Mouse (Mus musculus) hematopoietic stem cell, adult 5-6 weeks (primary cell): ENCODE data around the gene Mettl4. TPM values are rescaled to one million over a fixed set of nuclear protein-coding genes. Genes with fewer than 3 reads are reported as not detected.

Experiments used
- ATAC-seq, 2 experiments: fragments of 125-278 bp in 1 of 2; replicated peaks in 1 of 2; 2 replicates each; pipeline ENCODE4 v1.8.0; 2016 to 2017; ENCODE audit warnings: inconsistent platforms in 2 of 2, mild to moderate bottlenecking in 2 of 2, moderate number of reproducible peaks in 2 of 2, low read depth in 1 of 2, moderate TSS enrichment in 1 of 2; ENCODE audit not compliant: low FRiP score in 2 of 2, poor library complexity in 2 of 2, severe bottlenecking in 2 of 2, insufficient read depth in 1 of 2, low TSS enrichment in 1 of 2
- total RNA-seq: library from RNA; stranded (forward); fragments of 172-1452, 232-1000 nt; gene quantifications from 2 replicates; pipeline ENCODE4 v1.2.3, GENCODE M21; 2017

Gene Mettl4
- 34.1 and 34.3 TPM in 2 replicates for total RNA-seq

DNA sequence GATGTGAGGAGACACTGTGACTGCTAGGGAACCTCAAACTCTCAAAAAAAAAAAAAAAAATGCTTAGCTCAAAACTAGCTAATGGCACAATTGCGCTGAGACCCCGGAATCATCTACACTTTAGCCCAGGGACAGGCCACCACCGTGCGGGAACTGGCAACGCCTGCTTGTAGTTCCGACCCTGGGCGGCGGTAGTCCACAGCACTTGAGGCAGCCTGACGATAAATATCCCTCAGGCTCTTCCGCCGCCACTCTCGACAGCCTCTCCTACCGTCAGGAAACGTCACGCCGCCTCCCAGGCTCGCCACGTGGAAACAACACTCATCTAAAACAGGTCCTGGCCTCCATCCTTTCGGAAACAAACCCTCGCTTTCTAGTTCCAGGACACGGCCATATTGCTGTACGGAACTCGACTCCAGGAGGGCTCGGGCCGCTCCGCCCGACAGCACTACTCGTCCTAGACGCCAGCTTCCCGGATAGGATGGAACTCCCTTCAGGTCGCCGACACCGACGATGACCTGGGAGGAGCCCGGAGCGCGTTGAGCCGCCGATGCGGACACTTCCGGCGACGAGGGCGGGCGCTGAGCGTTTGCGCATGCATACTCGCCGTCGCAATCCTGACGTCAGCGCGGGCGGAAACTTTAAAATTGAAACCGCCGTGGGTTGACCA lies at the start of gene Mettl4:
Gene Mettl4, minus strand, starts transcription at position 554 of the 670 bp plus-strand sequence.
- peak; percentile 95 to 97 for ATAC-seq

DNA sequence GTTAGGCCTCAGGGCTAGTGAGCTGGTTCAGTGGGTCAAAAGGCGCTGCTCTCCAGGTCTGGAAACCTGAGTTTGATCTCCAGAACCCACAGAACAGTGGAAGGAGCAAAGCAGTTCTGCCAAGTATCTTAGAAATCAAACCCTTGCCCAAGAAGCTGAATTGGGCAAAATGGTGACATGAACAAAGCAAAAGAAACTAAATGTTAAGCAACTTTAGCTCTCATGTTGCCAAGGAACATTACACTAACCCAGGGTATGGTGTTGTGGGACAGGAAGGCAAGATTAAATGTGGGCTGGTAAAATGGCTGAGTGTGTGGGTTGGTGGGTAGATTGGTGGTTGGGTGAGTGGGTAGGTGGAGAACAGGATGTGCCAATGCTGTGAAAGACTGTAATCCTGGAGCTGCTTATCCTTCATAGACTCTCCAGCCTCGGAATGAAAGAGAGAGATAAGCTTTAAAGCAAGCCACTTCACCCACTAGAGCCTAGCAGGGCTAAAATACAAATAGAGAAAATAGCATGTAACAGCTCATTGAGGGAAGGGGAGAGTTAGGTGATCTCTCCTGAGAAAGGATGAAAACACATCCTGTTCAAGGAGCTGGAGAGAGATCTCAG lies 29.2 kb upstream of the Mettl4 start:
- ATAC-seq, result no peak

DNA sequence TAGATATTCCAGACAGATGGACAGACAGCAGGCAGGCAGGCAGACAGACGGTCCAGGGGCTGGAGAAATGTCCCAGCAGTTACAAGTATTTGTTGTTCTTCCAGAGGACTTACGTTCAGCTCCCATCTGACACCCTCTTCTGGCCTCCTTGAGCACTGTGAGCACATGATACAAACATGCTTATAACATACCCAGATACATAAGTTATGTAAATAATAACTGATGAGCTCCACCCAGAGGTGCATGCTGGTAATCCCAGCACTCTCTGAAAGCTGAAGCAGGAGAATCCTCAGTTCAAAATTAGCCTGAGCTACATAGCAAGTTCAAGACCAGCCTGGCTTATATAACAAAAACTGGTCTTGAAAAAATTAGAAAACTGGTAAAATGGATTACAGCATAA lies 18.7 kb upstream of the Mettl4 start:
- no peak for ATAC-seq

DNA sequence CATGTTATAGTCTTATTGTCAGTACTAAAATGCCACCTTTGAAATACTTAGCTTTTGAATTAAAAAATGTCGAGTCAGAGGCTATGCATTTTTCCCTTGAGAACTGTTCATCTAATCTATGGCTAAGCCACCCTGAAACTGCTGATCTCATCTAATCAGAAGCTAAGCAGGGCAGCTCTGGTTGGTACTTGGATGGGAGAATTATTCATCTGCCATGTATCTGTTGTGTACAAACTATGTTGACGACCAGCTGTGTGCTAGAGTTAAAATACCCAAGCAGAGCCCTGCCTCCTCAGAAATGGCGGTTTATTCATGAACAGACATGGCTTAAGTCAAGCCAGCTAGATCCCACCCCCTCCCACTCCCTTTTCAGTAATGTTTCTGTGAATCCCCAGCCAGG lies 14.9 kb upstream of the Mettl4 start:
- ATAC-seq, result no peak

DNA sequence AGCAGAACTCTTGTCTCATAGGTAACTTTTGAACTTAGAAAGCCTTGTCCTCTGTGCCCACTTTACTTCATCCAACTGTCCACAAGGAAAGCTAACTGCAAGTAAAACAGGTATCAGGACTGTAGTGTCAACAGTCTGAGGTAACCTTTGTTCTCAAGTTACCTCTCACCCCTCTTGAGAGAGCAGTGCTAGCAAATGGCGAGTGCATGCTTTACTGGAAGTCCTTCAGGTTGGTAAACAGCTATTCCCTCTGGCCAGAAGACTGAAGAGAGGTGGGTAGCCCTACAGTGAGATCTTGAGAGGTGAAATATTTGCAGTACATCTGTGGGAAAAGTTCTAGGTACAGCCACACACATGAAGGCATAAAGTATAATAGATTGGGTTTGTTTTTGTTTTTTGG lies 14.2 kb upstream of the Mettl4 start:
- no peak for ATAC-seq

DNA sequence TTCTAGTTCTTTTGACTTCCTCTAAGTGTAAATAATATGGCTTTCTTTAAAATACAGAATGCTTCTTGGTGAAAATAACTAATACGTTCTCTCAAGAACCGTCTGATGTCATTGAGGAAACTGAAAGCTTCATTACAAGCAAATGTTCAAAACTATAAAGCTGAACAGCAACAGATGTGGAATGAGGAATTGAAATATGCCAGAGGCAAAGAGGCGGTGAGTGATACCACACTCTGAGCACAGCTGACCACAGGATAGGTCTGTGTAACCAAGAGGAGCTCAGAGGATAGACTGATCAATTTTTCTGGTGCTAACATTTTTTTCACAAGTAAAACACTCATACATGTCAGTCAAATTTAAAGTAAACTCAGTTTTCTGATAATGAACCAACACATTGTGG lies 12.6 kb upstream of the Mettl4 start:
- ATAC-seq, result no peak

DNA sequence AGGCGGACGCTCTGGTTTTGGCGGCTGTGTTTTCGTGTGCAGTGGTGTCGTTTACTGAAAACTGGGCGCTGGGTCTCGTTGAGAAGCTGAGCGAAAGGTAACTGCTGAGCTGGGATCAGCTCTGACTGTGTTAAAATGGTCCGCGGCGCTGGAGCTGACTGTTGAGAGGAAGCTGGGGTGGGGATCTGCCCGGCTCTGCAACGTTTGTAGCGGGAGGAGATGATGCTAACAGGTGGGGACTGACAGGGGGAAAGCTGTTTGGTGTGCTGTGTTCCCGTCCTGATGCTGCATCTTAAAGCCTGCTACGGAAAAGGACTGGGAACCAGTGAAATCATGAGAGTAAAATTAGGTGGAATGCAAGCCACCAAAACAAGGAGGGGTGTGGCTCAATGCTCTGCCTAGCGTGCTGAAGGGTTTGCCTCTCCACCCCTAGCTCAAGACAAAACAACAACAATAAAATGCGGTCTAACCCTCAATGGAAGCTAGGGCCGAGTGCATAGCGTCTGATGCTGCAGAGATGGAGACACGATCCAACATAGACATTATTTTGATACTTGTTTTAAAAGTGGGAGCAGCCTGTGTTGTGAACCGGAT lies 414 bp upstream of the Mettl4 start:
- ATAC-seq, result peak; percentile 12 to 43; a peak in 3 of 4 replicates

DNA sequence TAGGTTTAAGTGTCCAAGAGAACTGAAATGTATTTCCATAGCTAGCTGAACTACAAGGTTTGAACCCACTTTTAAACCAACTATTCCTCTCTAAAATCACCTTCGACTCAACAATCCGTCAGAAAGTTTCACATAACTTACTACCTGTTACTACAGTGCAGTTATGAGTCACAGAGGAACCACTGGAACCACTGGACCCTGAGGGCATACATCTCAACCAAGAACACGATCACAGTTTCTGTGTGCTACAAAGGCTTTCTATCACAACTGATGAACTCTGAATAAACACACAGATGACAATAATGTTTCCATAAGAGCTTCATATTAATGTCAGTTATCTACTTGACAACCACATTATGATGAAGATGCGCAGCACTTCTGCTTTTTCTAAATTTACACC lies 11.6 kb downstream of the Mettl4 start:
- no peak for ATAC-seq

DNA sequence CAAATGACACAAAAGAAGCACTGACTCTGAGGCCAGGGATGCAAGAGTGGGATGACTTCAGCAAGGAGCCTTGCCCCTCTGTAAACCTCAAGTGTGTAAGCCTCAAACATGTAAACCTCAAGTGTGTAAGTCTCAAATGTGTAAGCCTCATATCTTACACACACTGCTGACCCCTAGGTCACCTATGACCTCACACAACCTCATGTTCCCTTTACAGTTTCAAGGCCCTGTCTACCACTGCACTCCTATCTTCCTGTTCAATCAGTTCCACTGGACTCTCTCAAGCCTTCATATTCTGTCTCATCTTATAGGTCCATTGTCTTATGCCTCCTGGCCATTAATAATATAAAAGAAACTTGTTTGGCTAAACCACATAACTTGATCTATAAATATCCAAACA lies 13.9 kb downstream of the Mettl4 start:
- ATAC-seq, result no peak

DNA sequence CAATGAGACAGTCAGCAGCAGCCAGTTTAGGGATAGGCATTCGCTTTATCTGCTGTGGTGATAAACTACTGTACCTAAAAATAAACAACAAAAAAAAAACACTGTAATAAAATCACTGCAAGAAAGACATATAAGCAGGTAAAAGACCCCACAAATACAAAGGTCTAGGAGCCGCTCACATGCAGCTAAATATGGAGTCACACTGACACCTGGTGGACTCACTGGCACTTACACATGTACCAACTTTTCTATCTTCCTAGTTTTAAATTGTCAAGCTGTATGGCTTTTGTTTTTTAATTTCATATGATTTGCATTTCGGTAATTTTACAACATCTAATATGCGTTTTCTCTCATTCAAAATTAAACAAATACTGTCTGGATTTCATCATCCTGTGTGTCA lies 14.4 kb downstream of the Mettl4 start:
- peak; percentile 75 to 78; a peak in 3 of 4 replicates for ATAC-seq

DNA sequence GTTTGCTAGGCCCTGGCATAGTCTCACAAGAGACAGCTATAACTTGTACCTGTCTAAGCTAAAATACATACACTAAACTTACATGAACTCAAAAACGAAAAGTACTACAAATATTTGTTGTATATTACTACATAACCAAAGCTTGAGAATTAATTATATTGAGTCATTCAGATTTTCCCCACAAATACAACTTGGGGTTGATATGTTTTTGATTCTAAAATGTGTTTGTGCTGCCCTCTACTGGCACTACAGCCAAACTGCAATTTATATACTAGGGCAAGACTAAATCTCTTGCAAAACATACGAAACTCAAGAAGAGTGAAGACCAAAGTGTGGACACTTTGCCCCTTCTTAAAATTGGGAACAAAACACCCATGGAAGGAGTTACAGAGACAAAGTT lies 19.4 kb downstream of the Mettl4 start:
- ATAC-seq, result peak; percentile 73 to 78; a peak in 3 of 4 replicates

DNA sequence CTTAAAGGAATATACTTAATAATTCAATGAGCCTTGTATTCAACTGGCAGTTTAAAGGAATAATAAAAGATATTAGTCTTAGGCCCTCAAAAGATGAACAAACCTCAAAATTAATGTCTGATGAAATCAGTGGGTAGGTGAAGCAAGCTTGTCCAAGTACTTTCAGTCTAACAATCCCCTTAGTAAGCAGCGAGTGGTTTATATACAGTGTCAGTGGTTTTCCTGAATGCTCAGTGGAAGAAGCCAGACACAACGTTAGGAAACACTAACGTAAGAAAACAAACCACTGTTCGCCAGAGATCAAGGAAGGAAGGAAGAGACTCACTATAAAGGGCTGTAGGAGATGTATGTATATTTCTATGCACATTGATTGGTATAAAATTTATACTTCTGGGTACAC lies 23.1 kb downstream of the Mettl4 start:
- ATAC-seq, result no peak; a peak in 1 of 4 replicates

DNA sequence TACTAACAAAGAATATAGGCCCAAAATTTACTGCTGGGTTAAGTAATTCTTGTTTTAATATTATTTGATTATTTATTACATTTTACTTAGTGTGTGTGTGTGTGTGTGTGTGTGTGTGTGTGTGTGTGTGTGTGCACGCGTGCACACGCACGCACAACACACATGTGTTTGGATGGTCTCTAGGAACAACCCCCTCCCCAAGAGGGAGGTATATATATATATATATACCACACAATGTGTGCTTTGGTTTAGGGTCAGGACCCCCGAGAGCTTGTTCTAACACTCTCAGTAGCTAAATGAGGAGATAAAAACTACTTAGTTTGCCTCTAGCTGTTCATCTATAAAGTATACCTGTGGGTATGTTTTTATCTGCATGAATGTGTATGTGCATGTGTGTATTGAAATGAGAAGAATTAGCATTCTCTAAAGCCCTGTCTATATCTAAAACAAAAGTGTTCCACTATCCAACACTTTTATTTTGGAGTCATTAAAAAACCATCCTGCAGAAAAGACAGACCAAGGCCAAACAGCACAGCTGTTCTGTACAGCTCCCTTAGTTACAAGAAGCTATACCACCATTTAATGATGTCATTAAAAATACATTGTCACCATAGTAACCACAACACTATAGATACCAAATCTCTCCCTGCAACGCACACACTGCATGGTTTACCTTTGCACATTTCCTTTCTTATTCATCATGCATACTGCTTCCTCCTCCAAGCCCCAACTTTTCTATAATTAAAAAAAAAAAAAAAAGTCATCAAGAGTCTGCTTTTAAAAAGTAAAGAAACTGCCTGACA lies 76.1 kb downstream of the Mettl4 start:
- ATAC-seq, result no peak
